Mouse (Mus musculus) kidney, adult 8-10 months (tissue): Measurements from ENCODE around the gene Syt2.

Experiments
- DNase-seq, 2 experiments: peaks; one replicate each; pipeline ENCODE4 v3.0.0; 2022

Syt2 gene

DNA sequence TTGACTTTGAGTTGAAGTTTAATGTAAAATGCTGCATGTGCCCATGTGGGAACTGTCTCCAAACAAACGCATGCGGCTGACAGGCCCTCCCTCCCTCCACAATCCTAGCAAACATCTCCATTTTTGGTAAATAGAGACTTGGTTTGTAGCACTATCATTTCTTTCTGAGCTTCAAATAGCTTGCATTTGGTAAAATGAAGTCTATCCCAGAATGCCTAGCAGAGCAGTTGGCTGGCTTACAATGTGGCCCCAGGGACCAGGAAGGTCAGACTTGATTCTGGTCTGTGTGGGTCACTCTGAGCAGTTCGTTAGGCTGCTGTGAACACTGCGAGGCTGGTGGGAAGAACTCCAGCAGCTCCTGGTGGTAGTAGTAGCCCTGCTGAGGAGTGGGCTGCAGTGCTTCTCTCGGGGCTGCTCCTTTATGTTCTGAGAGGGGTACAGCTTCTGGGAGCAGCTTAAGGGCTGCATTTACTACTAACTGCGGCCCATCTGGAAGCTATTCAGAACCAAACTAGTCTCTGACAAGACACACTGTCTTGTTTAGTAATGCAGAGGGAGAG is 128.3 kb downstream of the Syt2 start:
- peak; percentile 54 to 65 for DNase-seq

DNA sequence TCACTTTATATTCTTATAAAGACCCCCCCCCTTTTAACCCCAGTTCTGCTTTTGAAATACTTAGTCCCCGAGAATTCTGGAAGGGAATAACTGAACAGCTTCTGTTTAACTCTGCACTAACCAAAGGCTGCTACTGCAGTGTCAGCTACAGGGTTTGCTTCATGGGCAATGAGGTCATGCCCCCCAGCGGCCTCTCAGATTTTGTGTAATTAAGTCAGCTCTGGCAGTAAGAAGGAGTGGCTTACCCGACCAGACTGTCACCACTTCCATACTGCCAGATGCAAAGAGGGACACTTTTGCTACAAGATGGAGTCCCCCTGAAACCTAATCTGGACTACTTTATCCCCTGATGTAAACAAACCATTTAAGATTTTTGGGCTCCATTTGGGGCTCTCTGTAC is 129.2 kb downstream of the Syt2 start:
- DNase-seq = no peak

DNA sequence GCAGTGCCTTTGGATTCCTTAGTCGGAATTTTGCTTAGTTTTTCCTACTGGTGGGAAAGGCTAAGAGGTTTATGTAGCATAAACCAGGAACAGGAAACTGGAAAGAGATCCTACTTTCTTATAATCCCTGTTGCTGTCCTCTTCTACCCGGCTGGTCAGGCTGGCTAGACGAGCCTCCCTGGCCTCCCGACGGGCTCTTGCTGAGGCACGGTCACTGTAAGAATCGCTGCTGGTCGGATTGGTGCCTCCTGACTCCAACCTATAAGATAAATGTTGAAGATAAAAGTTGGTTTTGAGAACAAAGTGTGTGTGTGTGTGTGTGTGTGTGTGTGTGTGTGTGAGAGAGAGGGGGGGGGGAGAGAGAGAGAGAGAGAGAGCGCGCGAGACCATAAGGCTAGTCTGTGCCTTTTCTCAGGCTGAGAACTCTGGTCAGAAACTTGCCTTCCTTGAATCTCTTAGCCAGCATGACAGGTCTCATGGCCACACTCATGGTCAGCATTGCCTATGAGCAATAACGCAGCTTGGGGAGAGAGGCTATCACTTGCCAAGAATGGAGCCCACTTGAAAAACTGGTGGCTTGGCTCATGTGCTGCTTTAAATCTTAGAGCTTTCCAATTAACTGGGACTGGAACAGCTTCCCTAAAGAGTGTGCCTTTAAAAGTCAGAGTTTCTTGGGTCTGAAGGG is 130.9 kb downstream of the Syt2 start:
- DNase-seq = no peak

DNA sequence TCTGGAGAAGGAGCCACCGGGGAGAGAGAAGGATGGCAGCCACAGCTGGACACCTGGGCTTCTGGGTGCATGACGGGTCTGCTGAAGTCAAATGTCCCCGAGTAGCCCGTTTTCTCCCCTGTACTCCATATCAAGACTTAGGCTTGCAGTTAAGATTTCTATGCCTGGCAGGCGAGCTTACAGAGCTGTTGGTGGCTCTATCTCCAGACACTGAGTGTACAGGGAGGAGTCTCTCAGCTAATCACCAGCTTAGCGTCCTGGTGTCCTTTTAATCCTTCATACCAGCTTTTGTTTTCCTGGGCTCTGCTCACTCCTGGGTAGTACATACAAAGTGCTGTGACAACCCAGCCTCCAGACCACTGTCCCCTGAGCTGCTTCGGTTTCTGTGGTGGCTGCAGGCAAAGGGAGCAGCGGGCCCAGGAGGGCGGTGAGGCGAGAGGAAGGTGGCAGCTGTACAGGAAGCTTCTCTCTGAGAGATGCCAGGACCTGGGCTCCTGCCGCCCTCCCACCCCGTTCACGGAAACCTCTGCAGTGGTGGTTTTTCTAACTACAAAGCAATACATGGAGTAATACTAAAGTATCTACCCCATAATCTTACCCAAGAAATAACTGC is 131.6 kb downstream of the Syt2 start:
- DNase-seq = no peak

DNA sequence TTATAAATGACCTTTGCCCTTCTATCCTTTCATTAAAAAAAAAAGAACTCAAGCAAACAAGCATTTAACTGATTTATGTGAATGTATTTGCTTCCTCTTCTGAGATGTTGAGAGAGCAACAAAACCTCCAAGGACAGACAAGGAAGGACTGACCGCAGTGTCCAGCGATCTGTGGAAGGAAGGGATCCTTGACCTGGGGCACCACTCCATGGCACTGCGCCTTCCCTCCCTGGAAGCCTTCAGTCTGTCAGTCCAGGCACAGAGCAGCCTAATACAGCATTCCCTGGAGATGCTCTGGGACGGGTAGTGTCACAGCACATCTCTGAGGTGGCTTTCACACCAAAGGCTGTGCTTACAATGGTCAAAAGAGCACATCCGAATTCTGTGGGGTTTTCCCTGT is 136.3 kb downstream of the Syt2 start:
- no peak for DNase-seq

DNA sequence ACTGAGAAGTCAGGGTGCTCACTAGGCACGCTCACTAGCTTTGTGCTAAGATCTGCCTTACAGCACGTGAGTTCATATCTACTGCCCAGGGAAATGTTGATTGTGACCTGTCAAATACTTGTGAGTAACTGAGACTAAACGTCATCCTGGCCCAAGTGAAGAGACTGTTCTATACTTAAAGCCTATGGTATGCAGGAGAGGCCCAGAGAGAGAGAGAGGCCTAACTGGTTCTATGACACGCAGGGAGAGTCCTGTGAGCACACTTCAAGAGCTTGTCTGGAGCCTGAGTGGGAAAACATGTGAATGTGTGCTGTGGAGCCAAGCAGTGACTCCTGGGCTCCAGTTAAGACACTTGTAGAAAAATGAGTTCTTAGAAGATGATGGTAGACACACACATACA is 137.5 kb downstream of the Syt2 start:
- no peak for DNase-seq

DNA sequence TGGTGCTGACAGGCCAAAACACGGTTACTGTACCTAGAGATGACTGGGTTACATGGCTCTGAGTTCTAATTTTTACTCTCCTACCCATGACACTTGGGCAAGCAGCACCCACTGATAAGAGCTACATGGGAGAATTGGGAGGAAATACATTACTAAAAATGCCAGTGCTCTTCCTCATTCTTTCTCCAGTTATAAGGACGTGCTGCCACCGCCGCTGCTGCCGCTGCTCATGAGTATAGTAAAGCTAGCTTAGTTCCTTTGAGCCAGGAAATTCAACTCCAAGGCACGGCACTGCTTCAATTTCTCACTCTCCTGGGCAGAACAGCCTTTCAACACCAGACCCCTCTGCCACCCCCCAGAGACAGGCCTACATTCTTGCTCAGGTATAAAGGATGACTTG is 138.0 kb downstream of the Syt2 start:
- DNase-seq = no peak

DNA sequence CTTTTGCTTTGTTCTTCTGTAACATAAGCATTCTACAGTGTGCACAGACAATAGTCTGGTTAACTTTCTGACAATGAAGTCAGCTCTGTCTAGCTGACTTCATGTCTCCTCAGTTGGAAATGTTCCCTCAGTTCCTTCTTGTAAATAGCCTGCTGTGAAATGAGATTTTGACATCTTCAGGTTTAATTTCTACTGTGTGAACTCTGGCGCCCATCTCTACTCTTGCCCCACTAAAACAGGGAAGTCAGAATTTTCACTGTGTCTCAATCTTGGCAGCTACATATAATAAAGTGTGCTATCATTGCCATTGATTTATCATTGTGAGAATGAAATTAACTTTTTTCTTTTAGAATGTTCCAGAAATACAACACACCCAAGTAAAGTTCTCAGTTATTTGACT is 138.4 kb downstream of the Syt2 start:
- no peak for DNase-seq

DNA sequence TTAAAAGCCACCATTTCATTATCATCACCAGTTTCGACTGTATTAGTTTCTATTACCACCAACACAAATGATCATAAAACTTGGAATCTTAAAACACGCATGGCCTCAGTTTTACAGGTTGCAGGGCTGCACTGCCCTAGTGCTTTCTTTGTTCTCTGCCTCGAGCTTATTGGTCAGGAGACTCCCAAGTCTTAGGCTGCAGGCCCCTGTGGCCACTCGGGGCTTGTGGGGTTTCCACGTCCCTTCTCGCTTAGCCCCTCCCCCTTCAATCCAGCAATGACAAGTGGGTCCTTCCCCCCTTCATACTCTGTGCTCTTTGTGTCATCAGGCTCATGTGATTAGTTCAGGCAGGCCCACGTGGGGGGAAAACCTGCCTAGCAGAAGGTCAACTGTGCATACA is 141.6 kb downstream of the Syt2 start:
- DNase-seq = no peak

DNA sequence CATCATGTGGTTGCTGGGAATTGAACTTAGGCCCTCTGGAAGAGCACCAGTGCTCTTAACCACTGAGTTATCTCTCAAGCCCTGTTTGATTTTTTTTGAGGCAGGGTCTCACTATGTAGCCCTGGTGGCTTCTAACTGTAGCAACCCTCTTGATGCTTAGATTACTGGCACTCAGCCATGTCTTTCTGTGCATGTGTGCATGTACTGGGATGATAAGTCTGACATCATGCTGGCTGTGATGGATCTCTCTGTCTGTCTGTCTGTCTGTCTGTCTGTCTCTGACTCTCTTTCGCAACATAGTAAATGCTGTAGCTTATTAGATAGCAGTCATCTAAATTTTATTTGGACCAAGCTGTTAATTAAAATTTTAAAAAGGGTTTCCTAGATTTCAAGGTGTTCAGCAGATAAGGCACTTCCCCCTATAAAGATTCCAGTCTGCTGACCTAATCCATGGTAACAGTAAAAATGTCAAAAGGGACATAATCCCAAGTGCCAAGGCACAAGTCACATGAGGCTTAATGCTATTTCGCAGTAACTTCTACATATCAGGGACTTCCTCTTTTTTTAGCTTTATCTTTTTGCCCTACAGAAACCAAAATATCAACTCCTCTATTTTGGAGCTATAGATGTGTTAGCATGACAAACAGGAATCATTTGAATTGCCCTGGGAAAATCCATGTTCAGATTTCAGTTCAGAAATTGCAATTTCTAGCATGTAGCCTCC is 144.4 kb downstream of the Syt2 start:
- no peak for DNase-seq

DNA sequence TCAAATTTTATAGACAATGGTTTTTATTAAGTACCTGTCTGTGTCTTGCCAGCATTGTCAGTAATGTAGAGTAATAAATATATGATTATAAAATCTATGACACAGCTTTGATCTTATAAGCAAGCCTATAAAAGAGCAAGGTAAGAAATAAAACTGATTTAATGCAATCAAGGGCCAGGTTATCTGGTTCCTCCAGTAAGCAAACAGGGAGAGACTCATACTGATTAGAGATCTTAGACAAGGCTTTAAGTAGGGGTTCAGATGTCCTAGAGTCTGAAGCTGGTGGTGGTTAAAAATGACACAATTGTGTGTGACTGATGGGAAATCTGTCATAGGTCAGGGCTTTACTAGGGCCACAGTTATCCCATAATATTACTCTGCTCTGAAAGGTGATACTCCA is 145.0 kb downstream of the Syt2 start:
- no peak for DNase-seq

DNA sequence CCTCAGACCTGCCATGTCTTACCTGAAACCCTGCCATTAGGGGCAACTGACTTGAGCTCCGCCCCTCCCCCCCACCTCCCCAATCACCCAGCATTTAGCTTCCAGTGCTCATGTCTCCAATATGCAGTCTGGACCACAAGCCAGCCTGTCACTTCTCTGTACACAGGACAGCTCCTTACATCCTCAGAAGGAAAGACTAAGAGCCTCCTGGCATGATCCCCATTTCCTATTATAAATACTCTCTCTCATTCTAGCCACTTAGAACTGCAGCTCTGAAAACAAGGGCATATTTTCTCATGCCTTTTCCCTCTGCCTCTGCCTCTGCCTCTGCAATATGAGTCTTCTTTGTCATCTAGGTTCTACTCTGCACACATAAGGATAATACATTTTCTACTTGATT is 149.6 kb downstream of the Syt2 start:
- DNase-seq = no peak

DNA sequence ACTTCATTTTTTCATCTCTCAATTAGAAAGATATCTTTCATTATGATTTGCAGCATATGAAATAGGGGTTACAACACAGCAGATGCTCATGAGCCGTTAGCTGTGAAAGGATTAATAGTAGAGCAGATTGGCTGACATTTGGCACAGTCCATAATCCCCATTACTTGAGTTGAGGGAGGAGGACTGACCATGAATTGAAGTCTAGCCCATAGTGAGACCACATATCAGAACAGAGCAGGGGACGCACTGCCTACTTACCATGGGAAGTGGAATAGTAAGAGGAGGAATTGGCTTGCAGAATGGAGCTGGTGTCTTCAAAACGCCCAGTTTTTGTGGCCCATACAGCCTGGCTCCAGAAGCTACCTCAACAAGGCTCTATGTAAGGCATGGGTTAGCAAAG is 150.1 kb downstream of the Syt2 start:
- no peak for DNase-seq

DNA sequence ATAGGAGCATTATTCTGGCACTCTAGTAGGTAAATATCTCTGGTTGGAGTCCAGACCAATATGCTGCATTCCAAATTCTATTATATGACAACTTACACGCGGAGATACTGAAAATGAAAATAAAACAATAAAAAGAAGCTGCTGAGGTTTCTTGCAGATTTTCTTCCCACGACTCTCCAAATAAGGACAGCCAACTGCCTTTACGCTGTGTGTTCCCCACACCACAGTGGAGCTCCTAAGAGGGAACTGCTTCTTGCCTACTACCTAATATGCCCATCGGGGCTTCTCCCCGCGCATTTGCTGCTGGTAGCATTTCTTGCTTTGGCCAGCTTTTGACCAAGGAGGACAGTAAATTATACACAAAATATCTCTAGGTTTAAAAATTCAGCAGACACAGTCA is 155.3 kb downstream of the Syt2 start:
- DNase-seq = no peak

DNA sequence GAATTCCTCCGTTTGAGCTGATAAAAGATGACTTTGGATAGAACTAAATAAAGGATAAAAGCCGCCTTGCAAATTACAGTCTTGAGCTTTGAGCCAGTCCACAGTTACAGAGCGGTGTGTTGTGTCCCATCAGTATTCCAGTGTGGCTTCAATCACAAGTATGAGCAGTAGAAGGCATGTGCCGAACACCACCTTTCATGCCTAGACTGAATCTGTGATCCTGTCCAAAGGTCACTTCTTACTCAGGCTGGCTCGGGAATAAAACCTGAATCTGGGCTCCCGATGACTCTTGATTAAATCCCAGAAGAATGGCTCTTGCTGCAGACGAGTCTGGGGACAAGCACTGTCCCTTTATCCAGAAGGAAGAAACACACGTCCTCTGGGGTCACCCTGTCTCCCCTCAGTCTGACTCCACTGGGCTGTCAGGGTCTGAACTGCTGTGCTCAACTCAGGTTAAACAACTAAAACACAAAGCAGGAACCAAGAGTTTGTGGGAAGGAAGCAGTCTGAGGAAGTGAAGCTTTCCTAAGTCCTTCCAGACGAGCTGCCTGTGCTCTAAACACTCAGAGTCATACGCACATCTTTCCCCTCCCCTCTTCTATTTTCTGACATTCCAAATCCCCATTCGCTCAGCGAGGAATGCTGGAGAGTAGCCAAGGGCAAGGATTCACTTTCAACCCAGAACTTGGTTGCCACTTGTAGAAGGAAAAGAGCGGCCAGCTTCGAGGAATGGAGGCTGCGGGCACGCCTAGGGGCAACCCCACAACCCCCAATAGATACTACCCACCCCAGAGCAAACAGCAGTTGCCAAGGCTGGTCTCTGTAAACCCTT is 157.0 kb downstream of the Syt2 start:
- DNase-seq = peak; percentile 62 to 66

DNA sequence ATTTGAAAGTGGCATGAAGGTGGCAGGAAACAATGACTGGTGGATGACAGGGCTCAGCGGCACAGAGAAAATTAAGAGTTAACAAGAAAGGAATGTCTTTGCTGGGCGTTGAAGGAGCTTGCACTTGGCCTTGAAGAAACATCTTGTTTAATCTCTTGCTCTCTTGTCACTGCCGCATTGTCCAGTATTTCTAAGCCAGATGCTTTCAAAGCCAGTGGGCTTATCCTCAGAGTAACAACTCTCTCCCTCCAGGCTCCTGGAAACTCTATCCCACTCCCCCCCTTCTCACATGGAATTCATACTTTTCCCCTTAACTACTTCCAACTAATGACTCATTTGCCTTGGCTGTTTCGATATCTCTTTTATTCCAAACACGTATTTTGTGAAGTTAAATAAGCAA is 157.9 kb downstream of the Syt2 start:
- no peak for DNase-seq

DNA sequence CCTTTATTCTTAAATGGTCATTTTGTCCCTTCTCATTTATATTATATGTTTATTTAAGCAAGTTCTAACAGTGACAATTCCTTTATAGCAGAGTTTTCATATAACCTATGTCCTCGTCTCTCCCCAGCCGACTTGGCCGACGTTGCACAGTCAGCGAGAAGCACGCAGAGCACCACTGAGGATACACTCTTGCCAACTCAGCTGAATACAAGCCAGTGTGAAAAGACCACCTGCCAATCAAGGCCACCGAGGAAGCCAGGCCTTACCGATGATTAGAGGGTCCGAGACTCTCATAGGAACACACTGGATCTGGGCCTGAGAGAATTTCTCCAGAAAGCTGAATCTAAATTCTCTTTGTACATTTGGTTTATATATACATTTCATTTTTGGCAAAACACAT is 159.0 kb downstream of the Syt2 start:
- DNase-seq = no peak
